Mouse (Mus musculus): Measurements from ENCODE around the gene Jak1. TPM values are rescaled to one million over a fixed set of nuclear protein-coding genes. Genes with fewer than 3 reads are reported as not detected.

Gene Jak1
- total RNA-seq, 2 experiments from 2014 or later, result 84.9 to 85.2 TPM

GRCm38 (mm10) chr4:101244257-101245011 lies 20.6 kb downstream of the Jak1 start:
- ATAC-seq (replicated peaks; ENCODE audit: low FRiP score, poor library complexity, severe bottlenecking), result no peak

GRCm38 (mm10) chr4:101240875-101241173 lies 24.3 kb downstream of the Jak1 start:
- ATAC-seq (replicated peaks; ENCODE audit: low FRiP score, poor library complexity, severe bottlenecking), result no peak

- 0 out of 2 replicates have a peak, but pooled peaks have one; percentile 13 for ATAC-seq (replicated peaks; ENCODE audit: low FRiP score, poor library complexity, severe bottlenecking)
These were observed 24.8 kb downstream of the Jak1 start for GRCm38 (mm10) chr4:101240163-101240874.

- ATAC-seq (replicated peaks; ENCODE audit: low FRiP score, poor library complexity, severe bottlenecking), result peak; percentile 87
These were observed 25.5 kb downstream of the Jak1 start for GRCm38 (mm10) chr4:101239313-101240162.

GRCm38 (mm10) chr4:101238589-101238988 lies 26.5 kb downstream of the Jak1 start:
- no peak for ATAC-seq (replicated peaks; ENCODE audit: low FRiP score, poor library complexity, severe bottlenecking)

- no peak for ATAC-seq (replicated peaks; ENCODE audit: low FRiP score, poor library complexity, severe bottlenecking)
These were observed 28.3 kb downstream of the Jak1 start for GRCm38 (mm10) chr4:101236797-101237196.

- no peak for ATAC-seq (replicated peaks; ENCODE audit: low FRiP score, poor library complexity, severe bottlenecking)
These were observed 29.1 kb downstream of the Jak1 start for GRCm38 (mm10) chr4:101235964-101236363.

GRCm38 (mm10) chr4:101234753-101235152 lies 30.3 kb downstream of the Jak1 start:
- ATAC-seq (replicated peaks; ENCODE audit: low FRiP score, poor library complexity, severe bottlenecking), result 0 out of 2 replicates have a peak, but pooled peaks have one; percentile 10

- ATAC-seq (replicated peaks; ENCODE audit: low FRiP score, poor library complexity, severe bottlenecking), result peak; percentile 78
These were observed 30.8 kb downstream of the Jak1 start for GRCm38 (mm10) chr4:101234332-101234731.

- no peak for ATAC-seq (replicated peaks; ENCODE audit: low FRiP score, poor library complexity, severe bottlenecking)
These were observed 34.5 kb downstream of the Jak1 start for GRCm38 (mm10) chr4:101230621-101231020.

GRCm38 (mm10) chr4:101227398-101227797 lies 37.7 kb downstream of the Jak1 start:
- no peak for ATAC-seq (replicated peaks; ENCODE audit: low FRiP score, poor library complexity, severe bottlenecking)

GRCm38 (mm10) chr4:101225984-101226383 lies 39.1 kb downstream of the Jak1 start:
- no peak for ATAC-seq (replicated peaks; ENCODE audit: low FRiP score, poor library complexity, severe bottlenecking)

GRCm38 (mm10) chr4:101220946-101221345 lies 44.1 kb downstream of the Jak1 start:
- ATAC-seq (replicated peaks; ENCODE audit: low FRiP score, poor library complexity, severe bottlenecking), result no peak

- no peak for ATAC-seq (replicated peaks; ENCODE audit: low FRiP score, poor library complexity, severe bottlenecking)
These were observed 45.2 kb downstream of the Jak1 start for GRCm38 (mm10) chr4:101219839-101220238.

- ATAC-seq (replicated peaks; ENCODE audit: low FRiP score, poor library complexity, severe bottlenecking), result no peak
These were observed 48.0 kb downstream of the Jak1 start for GRCm38 (mm10) chr4:101217026-101217540.

GRCm38 (mm10) chr4:101216286-101216685 lies 48.8 kb downstream of the Jak1 start:
- ATAC-seq (replicated peaks; ENCODE audit: low FRiP score, poor library complexity, severe bottlenecking), result no peak

- ATAC-seq (replicated peaks; ENCODE audit: low FRiP score, poor library complexity, severe bottlenecking), result 0 out of 2 replicates have a peak, but pooled peaks have one; percentile 39
These were observed 51.6 kb downstream of the Jak1 start for GRCm38 (mm10) chr4:101213477-101213876.

- no peak for ATAC-seq (replicated peaks; ENCODE audit: low FRiP score, poor library complexity, severe bottlenecking)
These were observed 57.6 kb downstream of the Jak1 start for GRCm38 (mm10) chr4:101207492-101207891.

GRCm38 (mm10) chr4:101203518-101203917 lies 61.6 kb downstream of the Jak1 start:
- ATAC-seq (replicated peaks; ENCODE audit: low FRiP score, poor library complexity, severe bottlenecking), result no peak

- ATAC-seq (replicated peaks; ENCODE audit: low FRiP score, poor library complexity, severe bottlenecking), result no peak
These were observed 62.5 kb downstream of the Jak1 start for GRCm38 (mm10) chr4:101202626-101203025.

All from erythroblast, adult 5-6 weeks (primary cell).